Mouse (Mus musculus): Measurements from ENCODE around the gene Gsk3b. TPM values are rescaled to one million over a fixed set of nuclear protein-coding genes. Genes with fewer than 3 reads are reported as not detected.

The Gsk3b gene
- polyA plus RNA-seq, 2 experiments from 2014 or later, result 45.3 to 51.2 TPM

DNA sequence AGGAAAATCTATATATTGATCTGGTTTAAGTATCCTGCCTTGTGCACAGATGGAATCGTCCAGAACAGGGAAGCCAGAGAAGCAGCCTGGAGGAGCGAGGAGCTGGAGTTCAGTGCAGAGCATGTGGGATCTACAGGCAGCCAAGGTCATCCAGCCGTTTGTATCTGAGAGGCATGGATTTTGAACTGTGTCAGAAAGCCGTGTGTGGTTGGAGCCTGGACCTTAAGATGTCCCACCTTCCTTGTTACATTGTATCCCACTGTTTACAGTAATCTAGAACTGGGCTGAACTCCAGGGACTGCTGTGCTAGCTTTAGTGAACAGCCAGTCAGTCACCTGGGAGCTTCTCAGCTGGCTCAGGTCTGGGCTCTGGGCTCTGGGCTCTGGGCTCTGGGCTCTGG, 197.7 kb downstream of the Gsk3b start:
- ATAC-seq, result no peak

- ATAC-seq, result no peak
Measured at GRCm38 (mm10) chr16:38287357-38287756, 198.6 kb downstream of the Gsk3b start.

DNA sequence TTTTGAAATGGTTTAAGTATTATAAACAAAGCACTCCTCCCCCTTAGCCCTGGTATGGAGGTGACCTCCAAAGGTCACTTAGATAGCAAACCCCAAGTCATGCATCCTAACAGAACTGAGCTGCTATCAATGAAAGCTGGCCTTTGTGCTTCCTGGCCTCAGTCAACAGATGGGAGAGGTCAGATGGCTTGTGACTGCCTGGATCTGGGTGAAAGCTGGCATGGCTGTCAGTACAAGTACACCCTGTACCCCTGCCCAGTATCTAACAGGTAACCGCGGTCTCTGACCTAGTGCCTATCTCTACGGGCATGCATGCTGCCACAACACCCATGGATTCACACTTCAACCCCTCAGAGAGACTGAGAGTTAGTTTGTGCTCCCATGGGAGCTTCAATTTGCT, 199.0 kb downstream of the Gsk3b start:
- no peak for ATAC-seq

DNA sequence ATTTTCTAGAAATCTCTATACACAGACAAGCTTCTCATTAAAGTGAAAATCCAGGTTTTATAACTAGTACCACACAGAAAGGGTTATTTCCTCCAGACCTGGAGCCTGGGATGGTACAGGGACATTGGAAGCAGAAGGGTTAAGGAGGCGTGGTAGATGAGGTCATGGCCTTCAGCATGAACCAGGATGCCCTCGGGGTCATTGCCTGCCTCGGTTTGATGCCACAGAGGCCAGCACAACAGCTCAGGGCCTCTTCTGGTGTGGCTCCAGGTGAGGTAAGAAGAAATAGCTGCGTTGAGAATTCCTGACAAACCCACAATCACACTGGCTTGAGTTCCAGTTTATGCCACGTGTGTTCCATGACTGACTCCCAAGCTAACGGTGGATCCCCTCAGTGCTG, 200.1 kb downstream of the Gsk3b start:
- no peak for ATAC-seq

- ATAC-seq, result no peak
Measured at GRCm38 (mm10) chr16:38290151-38290550, 201.3 kb downstream of the Gsk3b start.

- ATAC-seq, result no peak
Measured at GRCm38 (mm10) chr16:38294685-38295348, 206.0 kb downstream of the Gsk3b start, which contains the start of gene Nr1i2. Gene Nr1i2 (minus strand): TSS chr16:38294824.

GRCm38 (mm10) chr16:38295349-38295930, 206.6 kb downstream of the Gsk3b start:
- ATAC-seq, result no peak

Other genes with a start within 250 kb of the Gsk3b start
- gene Gm36028, start 227.9 kb upstream of the Gsk3b start, polyA plus RNA-seq (2017; shearing (Covaris generic)), result not detected
- gene Lrrc58, start 220.6 kb upstream of the Gsk3b start, polyA plus RNA-seq (2017; shearing (Covaris generic)), result 10 to 100 TPM; 18.0 to 20.2 TPM
- gene Gpr156, start 172.5 kb upstream of the Gsk3b start, polyA plus RNA-seq (2017; shearing (Covaris generic)), result not detected
- gene Nr1i2, start 205.8 kb downstream of the Gsk3b start, polyA plus RNA-seq (2017; shearing (Covaris generic)), result not detected